Mouse (Mus musculus): ENCODE data around the gene Fam83c.
"Not testable (repeated sequence)": the region's sequence is repeated elsewhere in the genome, so short reads cannot be mapped to it uniquely, and the experiment has no call there.

The Fam83c gene

GRCm38 (mm10) chr2:155834732-155835131 is at the start of gene Fam83c:
Fam83c (minus strand) TSS chr2:155834854.
- DNase-seq (ENCODE audit: low spot score): no peak

- no peak for DNase-seq (ENCODE audit: low spot score)
Measured at GRCm38 (mm10) chr2:155882087-155882486, 47.4 kb upstream of the Fam83c start.

DNA sequence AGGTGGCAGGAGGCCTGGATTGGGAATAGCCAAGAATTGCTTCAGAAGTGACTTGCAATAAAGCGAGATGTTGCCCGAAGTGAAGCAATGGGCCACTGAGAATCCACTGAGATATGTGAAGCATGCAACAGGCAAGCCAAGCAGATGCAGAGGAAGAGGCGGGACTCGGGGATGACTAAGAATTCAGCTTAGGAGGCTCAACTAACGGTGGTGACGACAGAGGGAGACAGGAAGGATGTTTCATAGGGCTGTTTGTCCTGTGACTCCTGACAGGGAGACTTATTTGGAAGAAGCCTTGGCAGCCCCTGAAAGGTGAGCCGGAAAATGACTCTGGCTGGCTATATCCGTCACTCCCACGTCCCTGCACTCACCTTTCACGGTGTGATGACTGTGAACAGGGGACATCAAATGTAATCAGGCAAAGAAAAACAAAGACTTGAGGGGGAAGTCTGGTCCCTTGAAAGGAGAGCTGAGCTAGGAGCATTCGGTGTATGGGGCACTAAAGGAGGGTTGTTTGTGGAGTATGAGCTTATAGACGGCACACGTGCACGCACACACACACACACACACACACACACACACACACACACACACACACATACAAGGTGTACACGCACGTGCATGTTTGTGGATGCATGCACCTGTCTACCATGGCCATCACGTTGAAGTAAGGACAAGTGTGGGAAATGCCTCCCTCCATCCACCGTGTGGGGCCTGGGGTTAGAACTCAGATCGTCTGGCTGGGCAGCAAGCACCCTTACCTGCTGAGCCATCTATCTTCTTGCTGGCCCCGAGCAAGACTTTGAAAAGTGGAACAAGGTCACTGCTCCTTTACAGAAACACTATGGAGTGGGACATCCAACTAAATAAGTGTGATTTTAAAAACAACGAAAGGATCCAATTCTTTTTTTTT is 44.6 kb upstream of the Fam83c start:
- DNase-seq (ENCODE audit: low spot score): no peak

DNA sequence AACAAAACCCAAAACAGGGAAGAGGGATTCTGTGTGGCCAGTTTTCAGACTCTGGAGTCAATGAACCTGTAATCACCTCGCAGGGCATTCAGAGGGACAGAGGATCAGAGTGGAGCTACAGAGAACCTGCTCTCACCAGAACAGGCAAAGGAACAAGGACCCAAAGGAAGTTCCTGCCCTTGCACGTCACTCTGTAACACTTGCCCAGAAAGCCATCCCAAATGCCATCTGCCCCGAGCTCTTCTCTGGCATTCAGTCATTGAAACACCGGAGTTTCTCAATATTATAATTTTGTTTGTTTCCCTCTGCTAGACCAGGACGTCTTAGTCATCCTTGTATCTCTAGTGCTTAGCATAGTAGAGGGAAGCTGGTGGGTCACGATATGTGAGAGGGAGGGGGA is 39.0 kb upstream of the Fam83c start:
- DNase-seq (ENCODE audit: low spot score): no peak

GRCm38 (mm10) chr2:155872930-155873507 is 38.4 kb upstream of the Fam83c start:
- DNase-seq (ENCODE audit: low spot score): no peak

DNA sequence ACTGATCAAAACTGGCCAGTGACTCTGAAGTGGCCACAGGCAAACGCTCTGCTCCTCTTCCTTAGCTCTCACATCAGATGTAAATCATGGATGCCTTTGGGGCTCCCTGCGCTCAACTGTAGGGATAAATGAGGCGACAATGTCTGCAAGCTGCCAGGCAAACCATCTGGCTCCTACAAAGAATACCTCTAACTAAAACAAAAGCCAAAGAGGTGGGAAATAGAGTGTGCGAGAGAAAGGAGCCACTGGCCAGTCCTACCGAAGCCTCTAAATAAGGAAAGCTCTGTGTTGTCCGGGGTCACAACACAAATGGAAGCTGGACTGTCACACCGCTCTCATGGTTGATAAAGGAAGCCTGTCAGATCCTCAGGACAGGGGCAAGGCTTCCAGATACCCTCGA is 37.8 kb upstream of the Fam83c start:
- DNase-seq (ENCODE audit: low spot score): no peak

- DNase-seq (ENCODE audit: low spot score): no peak
Measured at GRCm38 (mm10) chr2:155869772-155870171, 35.1 kb upstream of the Fam83c start.

GRCm38 (mm10) chr2:155868320-155868719 is 33.7 kb upstream of the Fam83c start:
- DNase-seq (ENCODE audit: low spot score): no peak

- no peak for DNase-seq (ENCODE audit: low spot score)
Measured at GRCm38 (mm10) chr2:155863301-155863867, 28.7 kb upstream of the Fam83c start.

- no peak for DNase-seq (ENCODE audit: low spot score)
Measured at GRCm38 (mm10) chr2:155862573-155863300, 28.1 kb upstream of the Fam83c start.

GRCm38 (mm10) chr2:155861581-155861980 is 26.9 kb upstream of the Fam83c start:
- DNase-seq (ENCODE audit: low spot score): no peak

- no peak for DNase-seq (ENCODE audit: low spot score)
Measured at GRCm38 (mm10) chr2:155860102-155860501, 25.4 kb upstream of the Fam83c start.

GRCm38 (mm10) chr2:155852536-155852935 is 17.9 kb upstream of the Fam83c start:
- DNase-seq (ENCODE audit: low spot score): no peak

DNA sequence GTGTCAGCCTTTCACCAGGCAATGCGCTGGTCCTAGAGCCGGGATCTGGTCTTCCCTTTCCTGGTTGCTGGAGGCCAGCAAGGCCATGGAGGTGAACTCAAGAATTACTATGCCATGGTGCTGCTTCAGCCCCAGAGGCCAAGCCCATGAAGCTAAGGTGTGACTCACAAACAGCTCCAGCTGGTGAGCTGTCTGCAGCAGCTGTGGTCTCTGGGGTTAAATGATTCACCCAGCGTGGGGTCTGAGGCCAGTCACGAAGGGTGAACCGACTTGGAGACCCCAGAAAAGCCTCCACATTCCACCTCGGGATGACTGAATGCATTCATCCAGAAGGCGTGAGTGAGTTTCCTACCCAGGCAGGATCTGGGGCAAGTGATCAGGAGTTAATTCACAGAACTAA is 15.5 kb upstream of the Fam83c start:
- DNase-seq (ENCODE audit: low spot score): no peak

DNA sequence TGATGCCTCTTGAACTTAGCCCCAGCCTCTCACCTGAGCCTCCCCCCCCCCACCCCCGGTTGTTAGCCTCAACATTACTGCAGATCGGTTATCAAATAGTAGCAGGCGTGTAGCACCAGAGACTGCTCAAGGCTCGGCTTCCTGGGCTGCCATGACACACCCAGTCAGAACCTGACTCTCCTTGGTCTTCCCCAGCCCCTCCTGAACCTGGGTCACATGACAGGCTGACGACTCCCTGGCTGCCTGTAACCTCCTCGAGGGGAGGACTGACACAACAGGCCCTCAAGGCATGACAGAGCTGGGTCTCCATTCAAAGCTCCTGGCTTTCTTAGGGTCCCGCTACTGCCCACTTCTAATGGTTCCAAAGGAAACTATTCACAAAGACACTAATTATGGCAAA is 14.8 kb upstream of the Fam83c start:
- DNase-seq (ENCODE audit: low spot score): no peak

- DNase-seq (ENCODE audit: low spot score): peak; percentile 79
Measured at GRCm38 (mm10) chr2:155848291-155848690, 13.6 kb upstream of the Fam83c start.

GRCm38 (mm10) chr2:155846930-155847329 is 12.3 kb upstream of the Fam83c start:
- no peak for DNase-seq (ENCODE audit: low spot score)

DNA sequence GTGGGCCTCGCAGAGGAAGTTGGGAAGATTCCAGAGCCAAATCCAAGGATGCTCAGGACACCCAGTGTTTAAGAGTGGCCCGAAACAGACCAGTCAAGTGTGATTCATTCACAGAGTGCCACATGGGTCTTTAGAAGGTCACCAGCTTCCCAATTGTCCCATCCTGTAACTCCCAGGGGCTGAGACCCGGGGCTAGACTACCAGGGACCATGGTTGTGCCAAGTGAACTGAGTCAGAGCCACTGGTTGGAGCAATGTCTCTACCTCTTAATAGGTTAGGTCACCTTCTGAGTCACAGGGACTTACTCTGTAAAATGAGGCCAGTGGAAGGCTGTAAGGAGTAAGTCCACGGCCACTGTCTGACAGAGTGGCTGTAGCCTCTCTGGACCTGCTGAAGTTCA is 4.3 kb upstream of the Fam83c start:
- no peak for DNase-seq (ENCODE audit: low spot score)

GRCm38 (mm10) chr2:155837961-155838360 is 3.3 kb upstream of the Fam83c start:
- no peak for DNase-seq (ENCODE audit: low spot score)

DNA sequence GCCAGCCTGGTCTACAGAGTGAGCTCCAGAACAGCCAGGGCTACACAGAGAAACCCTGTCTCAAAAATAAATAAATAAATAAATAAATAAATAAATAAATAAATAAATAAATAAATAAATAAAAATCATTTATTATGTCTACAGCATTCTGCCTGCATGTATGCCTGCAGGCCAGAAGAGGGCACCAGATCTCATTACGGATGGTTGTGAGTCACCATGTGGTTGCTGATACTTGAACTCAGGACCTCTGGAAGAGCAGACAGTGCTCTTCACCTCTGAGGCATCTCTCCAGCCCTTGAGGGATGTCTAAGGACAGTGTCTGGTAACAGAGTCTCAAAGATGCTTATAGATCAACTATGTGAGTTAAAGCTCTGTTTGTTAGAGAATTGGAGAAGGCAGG is 2.6 kb downstream of the Fam83c start:
- DNase-seq (ENCODE audit: low spot score): not testable (repeated sequence)

GRCm38 (mm10) chr2:155831302-155831701 is 3.4 kb downstream of the Fam83c start:
- no peak for DNase-seq (ENCODE audit: low spot score)

DNA sequence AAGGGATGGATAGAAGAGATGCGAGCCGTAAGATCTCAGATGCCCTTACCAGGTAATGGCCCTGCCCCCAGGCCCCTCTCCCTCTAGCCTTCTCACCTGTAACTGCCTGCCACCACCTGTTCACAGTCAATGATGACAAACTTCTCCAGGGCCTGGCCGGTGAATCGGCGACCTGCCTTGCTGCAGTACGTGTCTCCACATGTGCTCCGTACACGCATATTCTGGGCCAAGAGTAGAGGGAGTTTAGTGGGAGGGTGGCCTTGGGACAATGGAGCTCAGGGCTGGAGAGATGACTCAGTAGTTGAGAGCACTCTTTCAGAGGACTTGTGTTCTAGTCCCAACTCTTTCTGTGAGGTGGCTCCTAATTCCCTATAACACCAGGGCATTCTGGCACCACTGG is 3.8 kb downstream of the Fam83c start:
- no peak for DNase-seq (ENCODE audit: low spot score)
